Mouse (Mus musculus) spleen, adult 2 months (tissue): ENCODE measurements at regions not wholly inside any gene's neighbourhood (a gene's known extent, or its start where the extent isn't known, plus 50 kb on each side); places are given as distances from the start of the nearest gene placed in this dataset.

Source experiments
- DNase-seq, 2 experiments: peaks; one replicate each; pipeline versions ENCODE4 v3.0.0 to v3.0.0-alpha.2; 2012 to 2021; ENCODE audit warnings: low spot score in 2 of 2, low read depth in 1 of 2
- H3K27ac ChIP-seq: fragments of 200-500 bp; 2 replicates; pipeline ENCODE4 v1.5.1; 2012; ENCODE audit warnings: low read length, inconsistent platforms; ENCODE audit not compliant: insufficient read depth
- H3K27me3 ChIP-seq: fragments of 200-500 bp; 2 replicates; pipeline ENCODE4 v1.6.1; 2012; ENCODE audit warnings: mild to moderate bottlenecking, moderate library complexity, low read length, inconsistent platforms; ENCODE audit not compliant: control insufficient read depth, insufficient read depth
- H3K36me3 ChIP-seq: fragments of 200-500 bp; 2 replicates; pipeline ENCODE4 v1.6.1; 2012; ENCODE audit warnings: mild to moderate bottlenecking, low read length, inconsistent platforms; ENCODE audit not compliant: control insufficient read depth, insufficient read depth
- H3K4me1 ChIP-seq: fragments of 200-500 bp; 2 replicates; pipeline ENCODE4 v1.6.1; 2011; ENCODE audit warnings: inconsistent platforms; ENCODE audit not compliant: control insufficient read depth, insufficient read depth, insufficient read length
- H3K4me3 ChIP-seq: fragments of 200-500 bp; 2 replicates; pipeline ENCODE4 v1.5.1; 2011; ENCODE audit warnings: mild to moderate bottlenecking, inconsistent platforms; ENCODE audit not compliant: insufficient read depth, insufficient read length; ENCODE audit errors: extremely low read depth
- CTCF ChIP-seq: fragments of 200-500 bp; IDR thresholded peaks from 2 replicates; pipeline ENCODE4 v1.5.1; 2011; ENCODE audit warnings: mild to moderate bottlenecking, inconsistent platforms; ENCODE audit not compliant: insufficient read depth, insufficient read length, insufficient replicate concordance; ENCODE audit errors: extremely low read depth
- POLR2A ChIP-seq: fragments of 200-500 bp; IDR thresholded peaks from 2 replicates; pipeline ENCODE4 v1.6.1; 2011; ENCODE audit warnings: low read depth, low read length, inconsistent platforms
- WGBS: fragments of 180-500 bp; shearing (Covaris S2); methylation state at CpG from one replicate; pipeline ENCODE4 v1.1.7; 2018; 5-methylcytosine and 5-hydroxymethylcytosine counted together

- 73% methylated on average over 4 of the region's 4 CpGs for WGBS
- Histone ChIP-seq H3K27me3 (no peaks in the 10 kb centered on the region), H3K36me3 (no peaks in the 10 kb centered on the region), H3K27ac (no peak overlapping the region), H3K4me3 (no peak overlapping the region), H3K4me1 (no peaks in the 10 kb centered on the region)
- no peak for TF ChIP-seq CTCF
- no peak for TF ChIP-seq POLR2A
- no peak for DNase-seq
These were observed 580.2 kb downstream of the Zfp706 start for GRCm38 (mm10) chr15:36427334-36427733.

GRCm38 (mm10) chr15:36425902-36426301 is 581.7 kb downstream of the Zfp706 start:
- Histone ChIP-seq H3K27ac (no peak overlapping the region), H3K27me3 (no peaks in the 10 kb centered on the region), H3K4me3 (no peak overlapping the region), H3K36me3 (no peaks in the 10 kb centered on the region), H3K4me1 (no peaks in the 10 kb centered on the region)
- TF ChIP-seq POLR2A, result no peak
- no peak for TF ChIP-seq CTCF
- WGBS, result 88% methylated on average over 8 of the region's 8 CpGs
- no peak for DNase-seq

GRCm38 (mm10) chr15:36424047-36424446 is 583.5 kb downstream of the Zfp706 start:
- Histone ChIP-seq H3K4me3 (no peak overlapping the region), H3K27ac (no peak overlapping the region), H3K27me3 (no peaks in the 10 kb centered on the region), H3K36me3 (no peaks in the 10 kb centered on the region), H3K4me1 (no peaks in the 10 kb centered on the region)
- no peak for DNase-seq
- WGBS, result 95% methylated on average over 8 of the region's 8 CpGs
- TF ChIP-seq CTCF, result no peak
- TF ChIP-seq POLR2A, result no peak

- H3K36me3 ChIP-seq, result no peaks in the 10 kb centered on the region
- WGBS, result 71% methylated on average over 3 of the region's 3 CpGs
- TF ChIP-seq CTCF (no peak), POLR2A (no peak)
- no peak overlapping the region for H3K4me3 ChIP-seq
- no peaks in the 10 kb centered on the region for H3K4me1 ChIP-seq
- no peak for DNase-seq
- no peak overlapping the region for H3K27ac ChIP-seq
- H3K27me3 ChIP-seq, result no peaks in the 10 kb centered on the region
These were observed 584.8 kb downstream of the Zfp706 start for GRCm38 (mm10) chr15:36422781-36423180.

GRCm38 (mm10) chr15:36419943-36420480 is 587.6 kb downstream of the Zfp706 start:
- Histone ChIP-seq H3K27ac (no peak overlapping the region), H3K27me3 (no peaks in the 10 kb centered on the region), H3K4me3 (no peak overlapping the region), H3K36me3 (no peaks in the 10 kb centered on the region), H3K4me1 (no peaks in the 10 kb centered on the region)
- WGBS, result 87% methylated on average over 7 of the region's 7 CpGs
- DNase-seq, result no peak
- TF ChIP-seq POLR2A, result no peak
- no peak for TF ChIP-seq CTCF

GRCm38 (mm10) chr15:36417426-36417825 is 590.1 kb downstream of the Zfp706 start:
- no peak for DNase-seq

DNA sequence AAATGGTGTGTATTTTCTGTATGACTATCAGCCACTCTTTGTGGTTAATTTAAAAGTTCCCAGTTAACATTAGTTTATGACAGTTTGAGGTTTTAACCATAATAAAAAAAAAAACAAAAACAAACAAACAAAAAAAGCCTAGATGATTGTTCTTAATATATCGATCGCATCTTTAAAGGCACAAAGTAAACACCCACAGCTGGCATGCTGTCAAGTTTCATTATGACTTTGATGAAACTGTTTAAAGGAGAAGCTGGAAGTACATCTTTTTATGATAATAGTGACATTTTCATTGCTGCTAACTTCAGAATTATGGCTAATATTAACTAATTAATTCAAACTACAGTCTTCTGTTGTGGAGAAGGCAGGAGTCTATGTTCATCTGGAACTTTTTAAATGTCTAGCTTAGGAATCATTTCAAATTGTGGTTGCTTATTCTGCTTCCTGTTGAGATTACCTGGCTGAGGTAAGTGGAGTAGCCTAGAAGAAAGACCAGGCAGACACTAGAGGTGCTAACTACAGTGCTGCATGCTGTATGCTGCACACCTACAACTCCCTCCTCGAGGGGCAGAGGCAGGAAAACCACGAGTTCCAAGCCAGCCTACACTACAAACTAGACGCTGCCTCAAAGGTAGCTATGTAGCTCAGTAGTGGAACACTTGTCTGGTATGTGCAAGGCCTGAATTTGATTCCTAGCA is 591.9 kb downstream of the Zfp706 start:
- no peak overlapping the region for H3K4me3 ChIP-seq
- DNase-seq, result no peak
- 44% methylated on average over 5 of the region's 5 CpGs for WGBS
- H3K4me1 ChIP-seq, result no peaks in the 10 kb centered on the region
- no peaks in the 10 kb centered on the region for H3K36me3 ChIP-seq
- H3K27me3 ChIP-seq, result no peaks in the 10 kb centered on the region
- H3K27ac ChIP-seq, result no peak overlapping the region
- TF ChIP-seq POLR2A (no peak), CTCF (no peak)

More at GRCm38 (mm10) chr15:36417426-36417825, 590.1 kb downstream of the Zfp706 start:
- Histone ChIP-seq H3K4me3 (no peak overlapping the region), H3K36me3 (no peaks in the 10 kb centered on the region), H3K27ac (no peak overlapping the region), H3K27me3 (no peaks in the 10 kb centered on the region), H3K4me1 (no peaks in the 10 kb centered on the region)
- TF ChIP-seq POLR2A (no peak), CTCF (no peak)
- 87% methylated on average over 3 of the region's 3 CpGs for WGBS
